Mouse (Mus musculus) hindbrain, embryonic 10.5 days (tissue): ENCODE measurements around the gene Plcb4. TPM values are rescaled to one million over a fixed set of nuclear protein-coding genes. Genes with fewer than 3 reads are reported as not detected.

ENCODE experiments used
- DNase-seq: peaks from one replicate; pipeline ENCODE4 v3.0.0-alpha.2; 2017; ENCODE audit warnings: low spot score
- H3K27ac ChIP-seq: fragments of 300-500 bp; sonication (generic); 2 replicates; pipeline ENCODE4 v1.5.1; 2016; ENCODE audit warnings: mild to moderate bottlenecking, moderate library complexity
- H3K27me3 ChIP-seq: fragments of 300-500 bp; sonication (generic); 2 replicates; pipeline ENCODE4 v1.6.1; 2016; ENCODE audit warnings: mild to moderate bottlenecking; ENCODE audit not compliant: poor library complexity, insufficient read depth, severe bottlenecking
- H3K36me3 ChIP-seq: fragments of 300-500 bp; sonication (generic); 2 replicates; pipeline ENCODE4 v1.6.1; 2016; ENCODE audit warnings: mild to moderate bottlenecking, moderate library complexity
- H3K4me1 ChIP-seq: fragments of 300-500 bp; sonication (generic); replicated peaks from 2 replicates; pipeline ENCODE4 v1.6.1; 2016; ENCODE audit warnings: mild to moderate bottlenecking
- H3K4me3 ChIP-seq: fragments of 300-500 bp; sonication (generic); 2 replicates; pipeline ENCODE4 v1.5.1; 2016; ENCODE audit warnings: mild to moderate bottlenecking, moderate library complexity
- H3K9me3 ChIP-seq: fragments of 300-500 bp; sonication (generic); 2 replicates; pipeline ENCODE4 v1.6.1; 2016; ENCODE audit warnings: mild to moderate bottlenecking, moderate library complexity
- WGBS: fragments of 180-500 bp; shearing (Covaris S2); methylation state at CpG from one replicate; pipeline ENCODE4 v1.1.7; 2016; 5-methylcytosine and 5-hydroxymethylcytosine counted together
- polyA plus RNA-seq: library from polyadenylated mRNA; unstranded; fragments of >200 nt; fragmentation: Nextera tagmentation; extraction: Ambion mirVana; gene quantifications from 2 replicates; pipeline ENCODE4 v1.2.1, GENCODE M21; 2016

Gene Plcb4
- polyA plus RNA-seq, 1 experiment from 2014 or later = 15.6 TPM

- Histone ChIP-seq H3K36me3 (no peaks in the 10 kb centered on the region), H3K9me3 (no peaks in the 10 kb centered on the region), H3K27me3 (no peaks in the 10 kb centered on the region), H3K4me3 (no peak overlapping the region), H3K27ac (no peak overlapping the region), H3K4me1 (peaks cover 16% of the 10 kb centered on the region)
- 89% methylated on average over 8 of the region's 8 CpGs for WGBS
- DNase-seq = no peak
These were observed 268.0 kb downstream of the Plcb4 start for GRCm38 (mm10) chr2:135926660-135927343.

- 77% methylated on average over 9 of the region's 9 CpGs for WGBS
- Histone ChIP-seq H3K4me3 (no peak overlapping the region), H3K36me3 (0 out of 2 replicates have a peak, but pooled peaks cover 3% of the 10 kb centered on the region), H3K27me3 (no peaks in the 10 kb centered on the region), H3K9me3 (no peaks in the 10 kb centered on the region), H3K27ac (no peak overlapping the region), H3K4me1 (peaks cover 16% of the 10 kb centered on the region)
- no peak for DNase-seq
These were observed 270.4 kb downstream of the Plcb4 start for GRCm38 (mm10) chr2:135929021-135929720.

GRCm38 (mm10) chr2:135930696-135931095 is 271.9 kb downstream of the Plcb4 start:
- no peak overlapping the region for H3K27ac ChIP-seq
- H3K9me3 ChIP-seq = no peaks in the 10 kb centered on the region
- H3K4me3 ChIP-seq = no peak overlapping the region
- H3K4me1 ChIP-seq = peaks cover 13% of the 10 kb centered on the region
- no peak for DNase-seq
- no peaks in the 10 kb centered on the region for H3K27me3 ChIP-seq
- WGBS = 86% methylated on average over 4 of the region's 4 CpGs
- 0 out of 2 replicates have a peak, but pooled peaks cover 3% of the 10 kb centered on the region for H3K36me3 ChIP-seq

- 0 out of 2 replicates have a peak, but pooled peaks cover 3% of the 10 kb centered on the region for H3K36me3 ChIP-seq
- no peak overlapping the region for H3K4me3 ChIP-seq
- no peaks in the 10 kb centered on the region for H3K9me3 ChIP-seq
- no peak overlapping the region for H3K27ac ChIP-seq
- WGBS = 91% methylated on average over 4 of the region's 4 CpGs
- H3K4me1 ChIP-seq = 0 out of 2 replicates have a peak, but pooled peaks cover 2% of the 10 kb centered on the region
- DNase-seq = no peak
- no peaks in the 10 kb centered on the region for H3K27me3 ChIP-seq
These were observed 273.8 kb downstream of the Plcb4 start for GRCm38 (mm10) chr2:135932569-135932968.

- Histone ChIP-seq H3K27ac (no peak overlapping the region), H3K4me1 (peaks cover 20% of the 10 kb centered on the region; the same call in 1 of the 2 replicates), H3K36me3 (0 out of 2 replicates have a peak, but pooled peaks cover 3% of the 10 kb centered on the region), H3K27me3 (no peaks in the 10 kb centered on the region), H3K9me3 (no peaks in the 10 kb centered on the region), H3K4me3 (no peak overlapping the region)
- no peak for DNase-seq
- WGBS = 92% methylated on average over 6 of the region's 6 CpGs
These were observed 277.6 kb downstream of the Plcb4 start for GRCm38 (mm10) chr2:135936376-135936775.

GRCm38 (mm10) chr2:135937646-135938045 is 278.8 kb downstream of the Plcb4 start:
- peaks cover 20% of the 10 kb centered on the region; the same call in 1 of the 2 replicates for H3K4me1 ChIP-seq
- H3K4me3 ChIP-seq = no peak overlapping the region
- 0 out of 2 replicates have a peak, but pooled peaks cover 3% of the 10 kb centered on the region for H3K36me3 ChIP-seq
- no peaks in the 10 kb centered on the region for H3K9me3 ChIP-seq
- 89% methylated on average over 6 of the region's 6 CpGs for WGBS
- H3K27me3 ChIP-seq = no peaks in the 10 kb centered on the region
- no peak overlapping the region for H3K27ac ChIP-seq
- no peak for DNase-seq

- H3K9me3 ChIP-seq = no peaks in the 10 kb centered on the region
- H3K27ac ChIP-seq = no peak overlapping the region
- no peaks in the 10 kb centered on the region for H3K36me3 ChIP-seq
- peaks cover 20% of the 10 kb centered on the region; the same call in 1 of the 2 replicates for H3K4me1 ChIP-seq
- no peak overlapping the region for H3K4me3 ChIP-seq
- 77% methylated on average over 9 of the region's 9 CpGs for WGBS
- H3K27me3 ChIP-seq = no peaks in the 10 kb centered on the region
- DNase-seq = no peak
These were observed 281.1 kb downstream of the Plcb4 start for GRCm38 (mm10) chr2:135939933-135940332.

- WGBS = 59% methylated on average over 1 of the region's 1 CpGs
- Histone ChIP-seq H3K4me1 (no peaks in the 10 kb centered on the region), H3K36me3 (peaks cover 8% of the 10 kb centered on the region), H3K9me3 (peaks cover 4% of the 10 kb centered on the region; the same call in 1 of the 2 replicates), H3K4me3 (no peak overlapping the region), H3K27ac (no peak overlapping the region), H3K27me3 (no peaks in the 10 kb centered on the region)
- no peak for DNase-seq
These were observed 289.0 kb downstream of the Plcb4 start for GRCm38 (mm10) chr2:135947839-135948238.

- H3K4me3 ChIP-seq = no peak overlapping the region
- WGBS = 89% methylated on average over 13 of the region's 13 CpGs
- 0 out of 2 replicates have a peak, but pooled peaks cover 6% of the 10 kb centered on the region for H3K36me3 ChIP-seq
- no peaks in the 10 kb centered on the region for H3K4me1 ChIP-seq
- H3K9me3 ChIP-seq = no peaks in the 10 kb centered on the region
- H3K27ac ChIP-seq = no peak overlapping the region
- no peak for DNase-seq
- no peaks in the 10 kb centered on the region for H3K27me3 ChIP-seq
These were observed 296.1 kb downstream of the Plcb4 start for GRCm38 (mm10) chr2:135954760-135955548.

GRCm38 (mm10) chr2:135955796-135956195 is 297.0 kb downstream of the Plcb4 start:
- WGBS = 92% methylated on average over 8 of the region's 8 CpGs
- H3K36me3 ChIP-seq = 0 out of 2 replicates have a peak, but pooled peaks cover 6% of the 10 kb centered on the region
- no peak for DNase-seq
- no peak overlapping the region for H3K4me3 ChIP-seq
- no peaks in the 10 kb centered on the region for H3K27me3 ChIP-seq
- no peaks in the 10 kb centered on the region for H3K4me1 ChIP-seq
- H3K9me3 ChIP-seq = no peaks in the 10 kb centered on the region
- H3K27ac ChIP-seq = no peak overlapping the region

GRCm38 (mm10) chr2:135957689-135958088 is 298.9 kb downstream of the Plcb4 start:
- Histone ChIP-seq H3K27ac (no peak overlapping the region), H3K9me3 (no peaks in the 10 kb centered on the region), H3K4me1 (no peaks in the 10 kb centered on the region), H3K27me3 (no peaks in the 10 kb centered on the region), H3K4me3 (no peak overlapping the region), H3K36me3 (0 out of 2 replicates have a peak, but pooled peaks cover 6% of the 10 kb centered on the region)
- 46% methylated on average over 7 of the region's 7 CpGs for WGBS
- DNase-seq = peak; percentile 63

- no peak overlapping the region for H3K4me3 ChIP-seq
- H3K9me3 ChIP-seq = no peaks in the 10 kb centered on the region
- no peaks in the 10 kb centered on the region for H3K4me1 ChIP-seq
- H3K27me3 ChIP-seq = no peaks in the 10 kb centered on the region
- H3K36me3 ChIP-seq = 0 out of 2 replicates have a peak, but pooled peaks cover 6% of the 10 kb centered on the region
- DNase-seq = no peak
- H3K27ac ChIP-seq = no peak overlapping the region
- WGBS = 92% methylated on average over 17 of the region's 17 CpGs
These were observed 299.6 kb downstream of the Plcb4 start for GRCm38 (mm10) chr2:135958453-135958852.
